Mouse (Mus musculus) myocyte (in vitro differentiated cells): ENCODE measurements around the gene Fstl1. TPM values are rescaled to one million over a fixed set of nuclear protein-coding genes. Genes with fewer than 3 reads are reported as not detected.
A peak's percentile ranks its signal among the peaks of the same experiment; 100 is the strongest.

Source experiments
- H3K27me3 ChIP-seq: one replicate; pipeline ENCODE4 v1.6.1; 2011; ENCODE audit not compliant: control insufficient read depth, insufficient read depth, insufficient read length
- H3K36me3 ChIP-seq: one replicate; pipeline ENCODE4 v1.6.1; 2011; ENCODE audit not compliant: control insufficient read depth, insufficient read depth
- H3K4me2 ChIP-seq: one replicate; pipeline ENCODE4 v1.6.1; 2011; ENCODE audit warnings: low read depth, control low read depth
- H3K4me3 ChIP-seq: one replicate; pipeline ENCODE4 v1.5.1; 2011; ENCODE audit warnings: mild to moderate bottlenecking, control low read depth, moderate library complexity
- H3K79me2 ChIP-seq: one replicate; pipeline ENCODE4 v1.6.1; 2011; ENCODE audit not compliant: control insufficient read depth, insufficient read depth
- H3ac ChIP-seq: one replicate; pipeline ENCODE4 v1.6.1; 2011; ENCODE audit not compliant: control insufficient read depth, insufficient read length
- CEBPB ChIP-seq: IDR thresholded peaks from 2 replicates; pipeline ENCODE4 v1.6.1; 2011; ENCODE audit warnings: mild to moderate bottlenecking, moderate library complexity; ENCODE audit not compliant: poor library complexity, insufficient read depth, severe bottlenecking
- E2F4 ChIP-seq: IDR thresholded peaks from one replicate; pipeline ENCODE4 v1.6.1; 2011; ENCODE audit warnings: mild to moderate bottlenecking, control low read depth, moderate library complexity; ENCODE audit not compliant: insufficient read depth
- MAX ChIP-seq: IDR thresholded peaks from one replicate; pipeline ENCODE4 v1.6.1; 2011; ENCODE audit warnings: low read depth, mild to moderate bottlenecking, control low read depth
- MYOD1 ChIP-seq, 3 experiments: IDR thresholded peaks; one replicate each; pipeline ENCODE4 v1.6.1; 2011; ENCODE audit warnings: control low read depth in 2 of 3, low read depth in 2 of 3, mild to moderate bottlenecking in 2 of 3, moderate library complexity in 1 of 3; ENCODE audit not compliant: insufficient read length in 2 of 3, control insufficient read depth in 1 of 3
- MYOG ChIP-seq, 3 experiments: IDR thresholded peaks; one replicate each; pipeline ENCODE4 v1.6.1; 2011; ENCODE audit warnings: control low read depth in 2 of 3, low read depth in 2 of 3, mild to moderate bottlenecking in 2 of 3; ENCODE audit not compliant: insufficient read length in 2 of 3, control insufficient read depth in 1 of 3, insufficient read depth in 1 of 3
- POLR2A ChIP-seq: IDR thresholded peaks from one replicate; pipeline ENCODE4 v1.6.1; 2011; ENCODE audit warnings: low read depth, mild to moderate bottlenecking, control low read depth, moderate library complexity; ENCODE audit not compliant: insufficient read length
- POLR2AphosphoS2 ChIP-seq: IDR thresholded peaks from one replicate; pipeline ENCODE4 v1.6.1; 2011; ENCODE audit warnings: low read depth, control low read depth; ENCODE audit not compliant: insufficient read length
- REST ChIP-seq: IDR thresholded peaks from one replicate; pipeline ENCODE4 v1.6.1; 2011; ENCODE audit warnings: mild to moderate bottlenecking, control low read depth, moderate library complexity; ENCODE audit not compliant: insufficient read depth, insufficient read length
- SRF ChIP-seq: IDR thresholded peaks from one replicate; pipeline ENCODE4 v1.6.1; 2011; ENCODE audit warnings: low read depth; ENCODE audit not compliant: control insufficient read depth, insufficient read length
- TCF12 ChIP-seq: IDR thresholded peaks from one replicate; pipeline ENCODE4 v1.6.1; 2011; ENCODE audit warnings: mild to moderate bottlenecking, control low read depth; ENCODE audit not compliant: poor library complexity, insufficient read depth, severe bottlenecking
- TCF3 ChIP-seq: IDR thresholded peaks from one replicate; pipeline ENCODE4 v1.6.1; 2011; ENCODE audit warnings: low read depth, control low read depth; ENCODE audit not compliant: insufficient read length
- USF1 ChIP-seq: IDR thresholded peaks from one replicate; pipeline ENCODE4 v1.6.1; 2011; ENCODE audit warnings: low read depth, mild to moderate bottlenecking, control low read depth, moderate library complexity
- polyA plus RNA-seq: library from polyadenylated mRNA; unstranded; fragments of >200 nt; fragmentation: generic; extraction: Trizol; gene quantifications from one replicate; pipeline ENCODE4 v1.2.1, GENCODE M21; 2012; ENCODE audit warnings: missing spikeins

Fstl1 gene
- polyA plus RNA-seq, 1 experiment = 134 TPM

DNA sequence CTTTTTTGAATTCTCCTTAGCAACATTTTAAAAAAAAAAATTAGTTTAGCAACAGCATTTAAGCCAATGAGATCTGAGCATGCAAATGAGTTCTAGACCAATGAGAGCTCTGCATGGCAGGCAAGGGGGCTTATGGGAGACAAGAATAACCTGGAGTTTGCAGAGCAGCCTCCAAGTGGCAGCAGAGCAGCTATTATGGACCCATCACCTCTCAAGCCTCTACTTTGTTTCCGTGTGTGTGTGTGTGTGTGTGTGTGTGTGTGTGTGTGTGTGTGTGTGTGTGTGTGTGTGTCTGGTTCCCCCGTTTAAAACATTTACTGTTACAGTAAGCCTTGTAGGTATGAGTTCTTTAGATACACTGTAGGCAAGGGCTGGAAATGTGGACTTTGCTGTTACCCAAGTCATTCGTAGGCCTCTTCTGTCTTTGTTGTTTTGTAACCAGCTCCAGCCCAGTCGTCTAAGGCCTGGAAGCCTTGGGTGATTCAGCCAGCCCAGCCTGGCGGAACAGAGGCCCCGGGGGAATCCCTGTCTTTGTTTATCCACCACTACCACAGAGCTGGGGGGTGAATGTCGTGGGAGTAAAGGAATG, 37.8 kb downstream of the Fstl1 start:
- TF ChIP-seq MYOG (IDR thresholded peaks at IDR 0.05; ENCODE audit: control insufficient read depth in 1 of 3, insufficient read depth in 1 of 3, insufficient read length in 2 of 3, low read depth in 2 of 3) = no peak
- TF ChIP-seq POLR2AphosphoS2 = no peak
- TF ChIP-seq POLR2A = no peak
- TF ChIP-seq REST = no peak
- TF ChIP-seq MAX = no peak
- 0 out of 2 replicates have a peak, but pooled peaks have one; percentile 1 for TF ChIP-seq CEBPB
- no peak for TF ChIP-seq TCF3
- peak overlapping the region; percentile 71 for H3K4me2 ChIP-seq
- no peak overlapping the region for H3ac ChIP-seq
- no peaks in the 10 kb centered on the region for H3K27me3 ChIP-seq
- peaks cover 31% of the 10 kb centered on the region for H3K36me3 ChIP-seq
- peaks cover 8% of the 10 kb centered on the region for H3K79me2 ChIP-seq
- no peak overlapping the region for H3K4me3 ChIP-seq

GRCm38 (mm10) chr16:37817986-37818385, 41.3 kb downstream of the Fstl1 start:
- no peak overlapping the region for H3K4me2 ChIP-seq
- H3ac ChIP-seq = no peak overlapping the region
- H3K36me3 ChIP-seq = peaks cover 61% of the 10 kb centered on the region
- H3K27me3 ChIP-seq = no peaks in the 10 kb centered on the region
- no peak overlapping the region for H3K4me3 ChIP-seq
- peaks cover 2% of the 10 kb centered on the region for H3K79me2 ChIP-seq
- no peak for TF ChIP-seq REST
- no peak for TF ChIP-seq TCF12
- no peak for TF ChIP-seq E2F4
- no peak for TF ChIP-seq MAX
- TF ChIP-seq TCF3 = no peak
- no peak for TF ChIP-seq SRF
- TF ChIP-seq MYOG (IDR thresholded peaks at IDR 0.05; ENCODE audit: control insufficient read depth in 1 of 3, insufficient read depth in 1 of 3, insufficient read length in 2 of 3, low read depth in 2 of 3) = no peak
- no peak for TF ChIP-seq MYOD1 (IDR thresholded peaks at IDR 0.05; ENCODE audit: control insufficient read depth in 1 of 3, insufficient read length in 2 of 3, low read depth in 2 of 3)

DNA sequence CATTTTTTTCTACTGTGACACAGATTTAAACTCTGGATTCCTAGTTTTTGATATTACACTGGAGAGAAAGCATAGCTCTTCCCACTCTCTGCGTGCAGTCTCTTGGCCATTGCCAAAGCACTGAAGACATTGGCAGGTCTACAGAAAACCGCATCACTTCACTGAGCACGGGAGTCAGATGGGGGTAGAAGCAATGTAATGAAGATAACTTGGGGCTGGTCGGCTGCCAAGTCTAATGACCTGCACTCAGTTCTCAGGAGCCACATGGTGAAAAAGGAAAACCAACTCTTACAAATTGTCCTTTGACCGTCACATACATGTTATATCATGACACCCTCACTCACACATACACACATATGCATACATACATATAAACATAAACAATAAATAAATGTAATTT, 47.3 kb downstream of the Fstl1 start:
- Histone ChIP-seq H3K36me3 (peaks cover 78% of the 10 kb centered on the region), H3ac (no peak overlapping the region), H3K4me3 (no peak overlapping the region), H3K27me3 (no peaks in the 10 kb centered on the region), H3K79me2 (no peaks in the 10 kb centered on the region), H3K4me2 (no peak overlapping the region)
- TF ChIP-seq MYOD1 (IDR thresholded peaks at IDR 0.05; ENCODE audit: control insufficient read depth in 1 of 3, insufficient read length in 2 of 3, low read depth in 2 of 3) (no peak), TCF3 (no peak), E2F4 (no peak), USF1 (no peak), TCF12 (no peak), REST (no peak), SRF (no peak)

DNA sequence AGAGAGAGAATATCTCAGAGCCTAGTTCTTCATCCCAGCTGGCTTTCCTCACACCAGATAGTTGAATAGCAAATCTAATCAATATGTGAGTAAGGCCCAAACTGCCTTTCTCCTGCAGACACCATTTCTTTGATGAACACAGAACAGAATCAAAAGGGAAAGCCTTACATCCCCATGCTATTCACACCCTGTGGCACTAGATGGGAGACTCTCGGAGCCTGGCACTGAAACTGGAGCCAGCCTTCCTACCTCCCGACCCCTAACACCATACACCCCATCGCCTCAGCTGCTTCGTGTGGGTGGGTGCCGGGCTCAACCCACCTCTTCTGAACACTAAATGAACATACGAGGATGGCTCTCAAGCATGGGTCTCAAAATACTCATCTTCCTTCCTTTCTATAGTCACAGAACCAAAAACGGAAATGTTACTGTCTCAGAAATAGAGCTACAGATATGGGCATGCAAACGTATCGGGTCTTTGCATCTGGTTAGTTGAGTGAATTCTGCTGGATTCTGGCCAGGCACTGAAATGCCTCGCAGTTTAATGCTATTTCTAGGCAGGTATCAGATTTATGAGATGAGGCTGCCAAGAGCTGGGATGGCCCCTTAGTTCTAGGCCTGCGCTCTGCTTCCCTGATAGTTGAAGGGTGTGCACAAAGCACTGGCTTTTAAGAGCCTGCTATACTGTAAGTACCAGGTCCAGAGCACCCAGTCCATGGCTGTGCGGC, 48.3 kb downstream of the Fstl1 start:
- no peak for TF ChIP-seq E2F4
- no peak for TF ChIP-seq MYOD1 (IDR thresholded peaks at IDR 0.05; ENCODE audit: control insufficient read depth in 1 of 3, insufficient read length in 2 of 3, low read depth in 2 of 3)
- no peak for TF ChIP-seq SRF
- no peak for TF ChIP-seq TCF3
- no peak for TF ChIP-seq POLR2AphosphoS2
- no peak for TF ChIP-seq REST
- no peak for TF ChIP-seq USF1
- TF ChIP-seq CEBPB = no peak
- TF ChIP-seq POLR2A = no peak
- no peak for TF ChIP-seq TCF12
- TF ChIP-seq MAX = no peak
- TF ChIP-seq MYOG (IDR thresholded peaks at IDR 0.05; ENCODE audit: control insufficient read depth in 1 of 3, insufficient read depth in 1 of 3, insufficient read length in 2 of 3, low read depth in 2 of 3) = no peak
- Histone ChIP-seq H3K79me2 (no peaks in the 10 kb centered on the region), H3K27me3 (no peaks in the 10 kb centered on the region), H3K36me3 (peaks cover 73% of the 10 kb centered on the region), H3ac (no peak overlapping the region), H3K4me2 (no peak overlapping the region), H3K4me3 (no peak overlapping the region)

GRCm38 (mm10) chr16:37826286-37826685, 49.6 kb downstream of the Fstl1 start:
- Histone ChIP-seq H3K27me3 (no peaks in the 10 kb centered on the region), H3K4me2 (no peak overlapping the region), H3K79me2 (no peaks in the 10 kb centered on the region), H3K36me3 (peaks cover 67% of the 10 kb centered on the region), H3ac (no peak overlapping the region), H3K4me3 (no peak overlapping the region)
- TF ChIP-seq SRF = no peak
- TF ChIP-seq CEBPB = no peak
- TF ChIP-seq MYOG (IDR thresholded peaks at IDR 0.05; ENCODE audit: control insufficient read depth in 1 of 3, insufficient read depth in 1 of 3, insufficient read length in 2 of 3, low read depth in 2 of 3) = no peak
